Mouse (Mus musculus): ENCODE measurements around the gene Mvd. TPM values are rescaled to one million over a fixed set of nuclear protein-coding genes. Genes with fewer than 3 reads are reported as not detected.

Gene Mvd
- polyA plus RNA-seq, 2 experiments, result 38.2 to 42.3 TPM

DNA sequence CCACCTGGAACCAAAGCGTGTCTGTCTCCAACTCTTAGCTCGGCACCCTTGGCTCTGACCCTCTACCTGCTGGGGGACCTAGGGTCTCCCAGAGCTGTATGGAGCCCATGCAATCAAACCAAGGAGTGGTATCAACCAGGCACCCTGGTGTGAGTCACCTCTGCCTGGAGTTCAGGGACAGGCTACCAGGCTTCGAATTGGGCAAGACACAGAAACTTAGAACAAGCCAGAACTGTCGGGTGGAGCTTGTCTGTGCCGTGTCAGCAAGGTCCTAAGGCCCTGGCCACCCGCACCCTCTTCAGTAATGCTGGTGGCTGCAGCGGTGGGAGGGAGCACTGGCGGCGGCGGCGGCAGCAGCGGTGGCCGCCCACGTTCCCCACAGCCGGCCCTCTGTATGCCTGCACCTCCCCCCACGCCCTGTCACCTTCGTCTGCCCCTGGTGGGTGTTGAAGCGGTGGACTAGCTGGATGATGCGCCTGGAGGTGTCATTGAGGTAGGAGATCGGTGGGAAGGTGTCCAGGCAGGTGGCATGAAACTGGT lies 6.6 kb downstream of the Mvd start:
- H3K36me3 ChIP-seq (ENCODE audit: control insufficient read depth, insufficient read depth, low read length), result peaks cover 42% of the 10 kb centered on the region
- H3K4me3 ChIP-seq (replicated peaks; ENCODE audit: low read length), result no peak overlapping the region
- H3K9ac ChIP-seq (ENCODE audit: low read depth, low read length, severe bottlenecking), result no peak overlapping the region
- TF ChIP-seq POLR2A (IDR thresholded peaks at IDR 0.05; ENCODE audit: borderline replicate concordance, extremely low read depth, insufficient read depth, insufficient read length), result no peak
- H3K4me2 ChIP-seq (replicated peaks; ENCODE audit: low read depth, low read length, severe bottlenecking), result no peak overlapping the region
- no peak for ATAC-seq (ENCODE audit: low FRiP score, low read depth)
- WGBS, result 86% methylated on average over 20 of the region's 20 CpGs
- DNase-seq (ENCODE audit: low spot score), result no peak
- no peaks in the 10 kb centered on the region for H3K27me3 ChIP-seq (ENCODE audit: control insufficient read depth, insufficient read depth, low read length)
- no peak overlapping the region for H3K27ac ChIP-seq (replicated peaks; ENCODE audit: low read depth, low read length)
- H3K9me3 ChIP-seq (ENCODE audit: control insufficient read depth, low read length), result no peaks in the 10 kb centered on the region
- peaks cover 12% of the 10 kb centered on the region for H3K4me1 ChIP-seq (ENCODE audit: control insufficient read depth, insufficient read depth, low read length)

- peaks cover 14% of the 10 kb centered on the region for H3K4me1 ChIP-seq (ENCODE audit: control insufficient read depth, insufficient read depth, low read length)
- DNase-seq (ENCODE audit: low spot score) (no peak), ATAC-seq (ENCODE audit: low FRiP score, low read depth) (no peak)
- H3K4me2 ChIP-seq (replicated peaks; ENCODE audit: low read depth, low read length, severe bottlenecking), result no peak overlapping the region
- H3K36me3 ChIP-seq (ENCODE audit: control insufficient read depth, insufficient read depth, low read length), result peaks cover 42% of the 10 kb centered on the region
- no peak overlapping the region for H3K4me3 ChIP-seq (replicated peaks; ENCODE audit: low read length)
- no peak overlapping the region for H3K27ac ChIP-seq (replicated peaks; ENCODE audit: low read depth, low read length)
- no peak for TF ChIP-seq POLR2A (IDR thresholded peaks at IDR 0.05; ENCODE audit: borderline replicate concordance, extremely low read depth, insufficient read depth, insufficient read length)
- WGBS, result 96% methylated on average over 9 of the region's 9 CpGs
- no peak overlapping the region for H3K9ac ChIP-seq (ENCODE audit: low read depth, low read length, severe bottlenecking)
- H3K27me3 ChIP-seq (ENCODE audit: control insufficient read depth, insufficient read depth, low read length), result no peaks in the 10 kb centered on the region
- no peaks in the 10 kb centered on the region for H3K9me3 ChIP-seq (ENCODE audit: control insufficient read depth, low read length)
Measured at GRCm38 (mm10) chr8:122436146-122436545, 7.1 kb downstream of the Mvd start.

GRCm38 (mm10) chr8:122435375-122435774 lies 7.8 kb downstream of the Mvd start:
- no peaks in the 10 kb centered on the region for H3K27me3 ChIP-seq (ENCODE audit: control insufficient read depth, insufficient read depth, low read length)
- H3K9ac ChIP-seq (ENCODE audit: low read depth, low read length, severe bottlenecking), result no peak overlapping the region
- no peaks in the 10 kb centered on the region for H3K9me3 ChIP-seq (ENCODE audit: control insufficient read depth, low read length)
- ATAC-seq (ENCODE audit: low FRiP score, low read depth) (no peak), DNase-seq (ENCODE audit: low spot score) (no peak)
- peaks cover 42% of the 10 kb centered on the region for H3K36me3 ChIP-seq (ENCODE audit: control insufficient read depth, insufficient read depth, low read length)
- H3K4me1 ChIP-seq (ENCODE audit: control insufficient read depth, insufficient read depth, low read length), result peaks cover 14% of the 10 kb centered on the region
- TF ChIP-seq POLR2A (IDR thresholded peaks at IDR 0.05; ENCODE audit: borderline replicate concordance, extremely low read depth, insufficient read depth, insufficient read length), result no peak
- H3K4me3 ChIP-seq (replicated peaks; ENCODE audit: low read length), result no peak overlapping the region
- WGBS, result 90% methylated on average over 6 of the region's 6 CpGs
- H3K4me2 ChIP-seq (replicated peaks; ENCODE audit: low read depth, low read length, severe bottlenecking), result no peak overlapping the region
- H3K27ac ChIP-seq (replicated peaks; ENCODE audit: low read depth, low read length), result no peak overlapping the region

GRCm38 (mm10) chr8:122433269-122433905 lies 9.8 kb downstream of the Mvd start:
- H3K9ac ChIP-seq (ENCODE audit: low read depth, low read length, severe bottlenecking), result no peak overlapping the region
- no peak for TF ChIP-seq POLR2A (IDR thresholded peaks at IDR 0.05; ENCODE audit: borderline replicate concordance, extremely low read depth, insufficient read depth, insufficient read length)
- H3K27me3 ChIP-seq (ENCODE audit: control insufficient read depth, insufficient read depth, low read length), result no peaks in the 10 kb centered on the region
- H3K4me3 ChIP-seq (replicated peaks; ENCODE audit: low read length), result 0 out of 2 replicates have a peak overlapping the region, but pooled peaks have one; percentile 57
- WGBS, result 69% methylated on average over 11 of the region's 11 CpGs
- 0 out of 2 replicates have a peak overlapping the region, but pooled peaks have one; percentile 38 for H3K27ac ChIP-seq (replicated peaks; ENCODE audit: low read depth, low read length)
- H3K9me3 ChIP-seq (ENCODE audit: control insufficient read depth, low read length), result no peaks in the 10 kb centered on the region
- peaks cover 30% of the 10 kb centered on the region for H3K36me3 ChIP-seq (ENCODE audit: control insufficient read depth, insufficient read depth, low read length)
- H3K4me2 ChIP-seq (replicated peaks; ENCODE audit: low read depth, low read length, severe bottlenecking), result peak overlapping the region; percentile 94; the same call in 1 of the 2 replicates
- H3K4me1 ChIP-seq (ENCODE audit: control insufficient read depth, insufficient read depth, low read length), result peaks cover 14% of the 10 kb centered on the region
- DNase-seq (ENCODE audit: low spot score) (no peak), ATAC-seq (ENCODE audit: low FRiP score, low read depth) (peak; percentile 38)

- TF ChIP-seq POLR2A (IDR thresholded peaks at IDR 0.05; ENCODE audit: borderline replicate concordance, extremely low read depth, insufficient read depth, insufficient read length), result peak; percentile 51; the same call in 1 of the 2 replicates
- H3K4me3 ChIP-seq (replicated peaks; ENCODE audit: low read length), result peak within 1 kb of the TSS; percentile 57
- peak; percentile 81 for ATAC-seq (ENCODE audit: low FRiP score, low read depth)
- H3K27ac ChIP-seq (replicated peaks; ENCODE audit: low read depth, low read length), result peak within 1 kb of the TSS; percentile 38; the same call in 1 of the 2 replicates
- peak within 1 kb of the TSS; percentile 79 for H3K9ac ChIP-seq (ENCODE audit: low read depth, low read length, severe bottlenecking)
- peaks cover 27% of the 10 kb centered on the region for H3K36me3 ChIP-seq (ENCODE audit: control insufficient read depth, insufficient read depth, low read length)
- peak; percentile 47 for DNase-seq (ENCODE audit: low spot score)
- no peaks in the 10 kb centered on the region for H3K9me3 ChIP-seq (ENCODE audit: control insufficient read depth, low read length)
- H3K27me3 ChIP-seq (ENCODE audit: control insufficient read depth, insufficient read depth, low read length), result no peaks in the 10 kb centered on the region
- WGBS, result 4% methylated on average over 35 of the region's 45 CpGs
- H3K4me1 ChIP-seq (ENCODE audit: control insufficient read depth, insufficient read depth, low read length), result peaks cover 14% of the 10 kb centered on the region
- H3K4me2 ChIP-seq (replicated peaks; ENCODE audit: low read depth, low read length, severe bottlenecking), result peak within 1 kb of the TSS; percentile 94
Measured at GRCm38 (mm10) chr8:122432443-122433268, 10.6 kb downstream of the Mvd start, which contains the start of gene Cyba. Cyba (minus strand) TSS chr8:122432930.

Data from limb, embryonic 14.5 days (tissue).